Mouse (Mus musculus) mouse trophoblast stem cell (cell line): Measurements from ENCODE around the gene BC035044.
"Not testable (repeated sequence)": the region's sequence is repeated elsewhere in the genome, so short reads cannot be mapped to it uniquely, and the experiment has no call there.

ENCODE experiments used
- in situ Hi-C, 2 experiments: fragments of 300-500 bp; cut with MseI, MboI; formaldehyde crosslinking; loops; 2 replicates in 1 of 2; 3 replicates in 1 of 2; pipeline ENCODE4 v1.15.1; 2025

BC035044 gene

GRCm38 (mm10) chr6:128836955-128837334 is 54.0 kb downstream of the BC035044 start:
- in situ Hi-C loops: loop anchor here in 1 of 2 experiments (10.0 to 25.0 kb wide), 2 partner anchors 72 to 700 kb away; partner anchors contain the start of gene Gabarapl1

GRCm38 (mm10) chr6:128836191-128836954 is 54.6 kb downstream of the BC035044 start:
- in situ Hi-C loops: loop anchor here in 1 of 2 experiments (10.0 to 25.0 kb wide), 2 partner anchors 72 to 701 kb away; partner anchors contain the start of gene Gabarapl1

- in situ Hi-C loops: loop anchor here in 1 of 2 experiments (10.0 to 25.0 kb wide), 2 partner anchors 71 to 702 kb away; partner anchors contain the start of gene Gabarapl1
Measured at GRCm38 (mm10) chr6:128835571-128835970, 55.4 kb downstream of the BC035044 start.

- in situ Hi-C loops: loop anchor here in 1 of 2 experiments (10.0 to 25.0 kb wide), 2 partner anchors 68 to 704 kb away; partner anchors contain the start of gene Gabarapl1
Measured at GRCm38 (mm10) chr6:128833046-128833445, 57.9 kb downstream of the BC035044 start.

GRCm38 (mm10) chr6:128829837-128830236 is 61.1 kb downstream of the BC035044 start:
- in situ Hi-C loops: loop anchor here in 1 of 2 experiments (10.0 to 25.0 kb wide), 2 partner anchors 65 to 707 kb away; partner anchors contain the start of gene Gabarapl1

DNA sequence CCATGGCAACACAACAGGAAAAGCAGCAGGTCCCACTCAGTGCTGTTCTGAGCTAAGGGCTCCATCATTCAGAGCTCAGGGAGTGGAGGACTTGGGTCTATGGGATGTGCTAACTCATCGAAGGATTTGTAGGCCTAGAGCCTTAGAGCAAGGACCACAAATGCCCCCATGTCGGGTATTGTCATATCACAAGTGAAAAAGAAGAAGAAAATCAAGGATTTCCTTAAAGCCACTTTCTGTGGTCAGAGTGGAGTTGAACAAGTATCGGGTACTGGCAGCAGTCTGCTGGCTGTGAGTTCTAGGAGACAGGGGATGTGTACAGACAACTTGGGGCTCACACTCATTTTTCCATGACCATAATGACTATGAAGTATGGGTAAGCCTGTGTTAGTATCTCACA is 64.1 kb downstream of the BC035044 start:
- in situ Hi-C loops: loop anchor here in 1 of 2 experiments (25.0 kb wide), 1 partner anchor 711 kb away; the partner anchor contains the start of gene Gabarapl1

DNA sequence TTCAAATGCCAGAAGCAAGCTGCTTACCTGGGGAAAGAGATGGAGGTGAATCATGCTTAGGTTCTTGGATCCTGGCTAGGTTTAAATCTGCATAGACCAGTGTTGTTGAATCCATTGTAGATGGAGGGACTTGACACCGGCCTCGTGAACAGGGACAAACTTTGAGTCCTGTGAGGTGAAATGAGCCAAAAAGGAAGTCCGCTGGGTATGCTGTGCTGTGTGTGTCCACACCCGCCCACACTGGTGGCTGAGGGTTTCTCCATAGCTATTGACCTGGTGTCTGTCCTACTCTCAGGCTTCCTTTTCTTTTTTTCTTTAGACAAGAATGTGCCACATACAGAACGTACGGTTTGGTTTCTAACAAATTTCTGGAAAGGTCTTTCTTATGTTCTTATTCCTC is 64.8 kb downstream of the BC035044 start, which contains the start of the genes Gm44511 and Klrb1b:
Gene Gm44511 (minus strand): TSS at position 184 of the 400 bp plus-strand sequence.
Gene Klrb1b (minus strand): TSS at position 200 of the 400 bp plus-strand sequence.
- in situ Hi-C loops: loop anchor here in 1 of 2 experiments (25.0 kb wide), 1 partner anchor 711 kb away; the partner anchor contains the start of gene Gabarapl1

DNA sequence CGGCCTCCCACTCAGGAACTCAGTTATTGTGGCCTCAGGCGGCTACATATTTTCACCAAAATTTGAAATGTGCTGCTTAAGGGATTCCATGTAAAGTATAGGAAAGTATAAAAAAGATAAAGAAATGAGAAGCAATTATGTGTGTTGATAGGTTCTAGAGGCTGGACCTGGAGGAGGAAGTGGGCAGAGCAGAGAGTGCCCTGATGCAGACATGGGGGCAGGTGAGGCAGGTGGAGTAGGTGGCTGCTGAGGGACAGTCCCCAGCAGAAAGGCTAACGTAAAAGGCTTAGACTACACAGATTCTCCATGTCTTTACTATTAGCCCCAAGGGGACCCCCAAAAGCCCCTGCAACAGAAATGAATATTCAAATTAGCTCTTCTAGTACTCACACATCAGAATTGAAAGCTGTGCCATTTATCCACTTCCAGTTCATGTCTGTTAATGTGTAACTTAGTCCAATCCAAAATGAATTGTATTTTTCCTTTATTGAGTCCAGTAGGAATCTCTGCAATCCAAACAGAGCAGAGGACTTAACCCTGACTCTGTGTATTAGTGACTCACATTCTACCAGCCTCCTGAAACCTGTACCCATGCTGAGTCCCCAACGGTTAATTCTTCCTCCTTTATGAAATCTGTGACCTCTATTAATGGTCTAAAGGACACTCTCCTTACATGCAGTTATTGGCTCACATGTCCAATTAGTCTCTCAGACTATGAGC is 72.7 kb downstream of the BC035044 start:
- in situ Hi-C loops: no loop called here

DNA sequence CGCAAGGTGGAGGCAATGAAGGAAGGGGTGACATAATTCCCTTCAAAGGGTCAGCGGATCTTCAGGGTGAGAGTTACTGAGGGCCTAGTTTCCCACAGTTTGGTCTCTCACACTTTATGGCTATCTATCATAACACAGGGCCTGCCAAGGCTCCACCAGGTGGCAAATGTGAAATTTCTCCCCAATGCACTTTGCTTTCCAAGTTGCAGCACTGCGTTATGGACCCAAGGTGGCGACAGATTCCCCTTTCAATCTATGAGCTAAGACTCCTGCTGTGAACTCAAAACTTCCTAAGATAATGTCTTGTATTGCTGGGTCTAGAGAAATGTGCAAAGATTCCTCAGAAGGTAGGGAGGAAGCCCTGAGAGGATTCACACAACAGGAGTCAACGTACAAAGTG is 82.4 kb downstream of the BC035044 start:
- in situ Hi-C loops: loop anchor here (5.0 kb wide), 2 partner anchors 34 to 41 kb away; no protein-coding TSS in a partner anchor

- in situ Hi-C loops: loop anchor here (5.0 kb wide), 2 partner anchors 35 to 40 kb away; no protein-coding TSS in a partner anchor
Measured at GRCm38 (mm10) chr6:128807021-128807420, 83.9 kb downstream of the BC035044 start.

GRCm38 (mm10) chr6:128804823-128805640 is 85.9 kb downstream of the BC035044 start:
- in situ Hi-C loops: loop anchor here (5.0 kb wide), 2 partner anchors 37 to 38 kb away; no protein-coding TSS in a partner anchor

DNA sequence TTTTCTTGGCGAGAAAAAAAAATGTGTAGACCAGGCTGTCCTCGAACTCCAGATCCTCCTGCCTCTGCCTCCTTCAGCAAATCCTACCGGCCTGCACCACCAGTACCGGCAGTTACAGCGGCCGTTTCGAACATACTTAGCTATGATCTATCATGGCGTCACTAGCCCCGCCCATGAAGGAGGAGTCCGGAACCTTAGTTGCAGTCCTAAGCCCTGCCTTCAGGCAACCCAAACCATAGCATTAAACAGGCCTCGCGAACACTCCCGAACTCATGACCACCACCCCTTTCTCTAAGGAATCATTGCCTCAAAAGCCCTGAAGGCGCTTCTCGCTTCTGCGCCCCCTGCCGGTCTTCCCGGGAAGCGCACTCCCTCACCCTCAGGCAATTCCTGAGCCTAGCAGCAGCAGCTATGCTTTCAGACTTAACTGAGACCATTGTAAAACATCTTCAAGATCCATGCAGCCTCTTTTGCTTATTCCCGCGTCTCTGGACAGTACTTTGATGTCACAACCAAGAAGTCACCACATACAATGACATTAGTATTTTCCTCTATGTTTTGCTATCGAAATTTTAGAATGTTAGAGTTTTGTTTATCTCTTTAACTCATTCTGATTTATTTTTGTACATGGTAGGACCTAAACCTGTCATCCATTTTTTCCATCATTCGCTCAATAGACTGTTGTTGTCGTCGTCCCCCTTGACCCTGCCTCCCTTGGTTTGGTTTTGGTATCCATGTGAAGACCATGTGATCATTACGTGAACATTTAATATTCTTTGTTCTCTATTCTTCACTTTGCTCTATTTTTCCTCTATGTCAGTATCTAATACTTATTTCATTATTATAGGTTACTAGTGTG is 87.7 kb downstream of the BC035044 start:
- in situ Hi-C loops: no loop called here

DNA sequence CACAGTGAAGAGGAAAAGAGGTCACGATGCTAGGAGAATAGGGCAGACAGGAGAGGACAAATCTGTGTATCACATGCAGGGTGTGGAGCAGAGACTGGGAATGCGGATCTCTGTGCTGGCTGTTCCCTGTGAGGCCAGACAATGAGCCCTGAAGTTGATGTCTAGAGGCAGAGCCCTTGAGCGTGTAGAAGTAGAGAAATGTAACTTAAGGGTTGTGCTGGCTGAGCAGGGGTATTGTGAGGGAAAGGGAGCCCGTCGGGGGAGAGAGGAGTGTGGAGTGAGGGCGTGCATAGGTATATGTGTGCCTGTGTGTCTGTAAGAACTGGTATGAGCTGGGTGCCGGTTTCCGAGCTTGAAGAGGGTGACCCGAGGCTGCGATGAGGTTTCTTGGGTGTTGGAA is 88.4 kb downstream of the BC035044 start:
- in situ Hi-C loops: no loop called here

- in situ Hi-C loops: not testable (repeated sequence)
Measured at GRCm38 (mm10) chr6:128800696-128801095, 90.2 kb downstream of the BC035044 start.

- in situ Hi-C loops: no loop called here
Measured at GRCm38 (mm10) chr6:128799896-128800270, 91.0 kb downstream of the BC035044 start.

DNA sequence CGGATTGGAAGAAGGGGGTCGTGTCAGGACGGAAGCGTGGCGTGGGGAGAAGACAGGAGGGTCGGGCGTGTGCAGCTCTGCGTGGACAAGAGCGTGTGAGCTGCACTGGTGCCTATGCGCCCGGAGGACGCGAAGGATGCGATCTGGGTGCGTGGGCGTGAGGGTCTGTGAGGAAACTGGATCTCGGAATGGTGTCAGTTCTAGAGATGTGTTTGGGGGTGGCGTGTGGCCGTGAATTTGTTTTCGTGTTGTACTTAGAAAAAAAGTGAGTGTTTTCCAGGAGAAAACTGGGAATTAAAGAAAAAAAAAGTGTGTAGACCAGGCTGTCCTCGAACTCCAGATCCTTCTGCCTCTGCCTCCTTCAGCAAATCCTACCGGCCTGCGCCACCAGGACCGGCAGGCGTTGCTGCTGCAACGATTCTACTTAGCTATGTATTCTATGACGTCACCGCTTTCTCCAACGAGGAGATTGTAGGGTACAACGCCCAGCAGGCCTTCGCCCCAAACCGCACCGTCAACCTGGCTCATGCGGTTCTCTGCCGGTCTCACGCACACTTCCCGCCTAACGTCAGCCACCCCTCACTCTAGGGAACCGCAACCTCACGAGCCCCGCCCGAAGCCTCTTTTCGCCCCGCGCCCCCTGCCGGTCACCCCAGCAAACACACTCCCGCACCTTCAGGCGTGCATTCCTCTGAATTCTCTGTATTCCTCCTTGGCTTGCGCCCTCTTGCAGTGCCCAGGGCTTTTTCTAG is 91.6 kb downstream of the BC035044 start:
- in situ Hi-C loops: not testable (repeated sequence)
